Mouse (Mus musculus): ENCODE data around the gene 9330182L06Rik. TPM values are rescaled to one million over a fixed set of nuclear protein-coding genes. Genes with fewer than 3 reads are reported as not detected.

Gene 9330182L06Rik
- 18.4 and 24.8 TPM in 2 replicates for polyA plus RNA-seq (2021; fragmentation: Nextera tagmentation)
- long read RNA-seq, experiment 1, full-length matches to known transcripts = 51 of 94 reads
- long read RNA-seq, experiment 1, partial matches to known transcripts = 13 of 94 reads
- long read RNA-seq, experiment 1, other reads (novel, unspliced or antisense) = 30 of 94 reads
- long read RNA-seq, experiment 2, full-length matches to known transcripts = 8 of 41 reads
- long read RNA-seq, experiment 2, partial matches to known transcripts = 12 of 41 reads
- long read RNA-seq, experiment 2, other reads (novel, unspliced or antisense) = 21 of 41 reads

GRCm38 (mm10) chr5:9265586-9266279, at the start of gene 9330182L06Rik:
Gene 9330182L06Rik, plus strand, starts transcription at chr5:9266118.

Other genes starting within 250 kb of the 9330182L06Rik start
- 5.6 and 29.5 TPM in 2 replicates for gene Tmem243, start 165.4 kb upstream of the 9330182L06Rik start, polyA plus RNA-seq (2021; fragmentation: Nextera tagmentation)
- 20.4 and 21.2 TPM in 2 replicates for gene Dmtf1, start 104.3 kb upstream of the 9330182L06Rik start, polyA plus RNA-seq (2021; fragmentation: Nextera tagmentation)